Mouse (Mus musculus): ENCODE data around the gene Stambpl1. TPM values are rescaled to one million over a fixed set of nuclear protein-coding genes. Genes with fewer than 3 reads are reported as not detected.

Gene Stambpl1
- total and polyA plus RNA-seq, 3 experiments = not detected

DNA sequence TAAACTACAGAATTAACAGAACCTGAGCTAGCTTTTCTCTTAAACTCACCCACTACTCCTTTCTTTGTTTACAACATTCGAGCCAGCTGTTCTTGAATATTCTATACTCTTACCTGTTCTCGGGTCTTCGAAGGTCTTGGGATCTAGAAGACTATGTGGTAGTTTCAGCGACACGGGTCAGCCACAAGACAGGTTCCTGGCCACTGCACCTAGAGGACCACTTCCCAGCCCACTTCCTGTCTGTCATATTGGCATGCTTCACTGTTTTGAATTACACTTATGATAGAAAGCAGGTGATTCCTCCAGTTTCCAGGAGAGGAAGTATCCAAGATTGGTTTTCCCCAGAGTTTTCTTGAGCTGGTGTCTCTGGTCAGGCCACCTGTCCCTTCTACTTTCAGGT is 29.3 kb upstream of the Stambpl1 start:
- Histone ChIP-seq H3K4me1 (ENCODE audit: control insufficient read depth in 1 of 2, insufficient read depth in 2 of 2, low read length in 2 of 2) (no peaks in the 10 kb centered on the region), H3K9ac (ENCODE audit: control insufficient read depth, low read depth, low read length, poor library complexity, severe bottlenecking) (no peak overlapping the region), H3K9me3 (replicated peaks; ENCODE audit: insufficient read depth, low read length) (no peaks in the 10 kb centered on the region), H3K4me3 (ENCODE audit: control insufficient read depth in 1 of 2, insufficient read depth in 1 of 2, low read depth in 2 of 2, low read length in 2 of 2) (no peak overlapping the region), H3K27me3 (ENCODE audit: control insufficient read depth in 1 of 2, insufficient read depth in 2 of 2, low read length in 2 of 2) (no peaks in the 10 kb centered on the region), H3K36me3 (ENCODE audit: control insufficient read depth in 1 of 2, insufficient read depth in 2 of 2, low read length in 2 of 2) (no peaks in the 10 kb centered on the region), H3K27ac (ENCODE audit: control insufficient read depth, low read depth, low read length) (no peak overlapping the region), H3K79me2 (ENCODE audit: control insufficient read depth, insufficient read depth, low read length, poor library complexity) (no peaks in the 10 kb centered on the region)
- DNase-seq (ENCODE audit: low read depth, low spot score) = no peak
- TF ChIP-seq USF2 (IDR thresholded peaks at IDR 0.05; ENCODE audit: borderline replicate concordance in 1 of 2, insufficient read depth in 1 of 2, low read depth in 1 of 2, low read length in 2 of 2) (no peak), TCF12 (IDR thresholded peaks at IDR 0.05; ENCODE audit: low read depth, low read length) (no peak), MEF2A (IDR thresholded peaks at IDR 0.05; ENCODE audit: extremely low read depth, insufficient replicate concordance, low read depth, low read length, poor library complexity, severe bottlenecking) (no peak), TAL1 (IDR thresholded peaks at IDR 0.05; ENCODE audit: low read length) (no peak), MYB (IDR thresholded peaks at IDR 0.05; ENCODE audit: low read depth, low read length) (no peak), ETS1 (IDR thresholded peaks at IDR 0.05; ENCODE audit: low read depth, low read length) (no peak), EP300 (IDR thresholded peaks at IDR 0.05; ENCODE audit: low read depth in 1 of 2, low read length in 2 of 2) (no peak), MAFK (IDR thresholded peaks at IDR 0.05; ENCODE audit: borderline replicate concordance, low read depth, low read length) (no peak), ZNF384 (IDR thresholded peaks at IDR 0.05; ENCODE audit: low read depth, low read length) (no peak), KAT2A (conservative IDR thresholded peaks at IDR 0.05; ENCODE audit: low read depth, low read length) (no peak), SMC3 (IDR thresholded peaks at IDR 0.05; ENCODE audit: low read depth, low read length) (no peak), POLR2AphosphoS5 (IDR thresholded peaks at IDR 0.05; ENCODE audit: borderline replicate concordance, low read depth, low read length) (no peak)

DNA sequence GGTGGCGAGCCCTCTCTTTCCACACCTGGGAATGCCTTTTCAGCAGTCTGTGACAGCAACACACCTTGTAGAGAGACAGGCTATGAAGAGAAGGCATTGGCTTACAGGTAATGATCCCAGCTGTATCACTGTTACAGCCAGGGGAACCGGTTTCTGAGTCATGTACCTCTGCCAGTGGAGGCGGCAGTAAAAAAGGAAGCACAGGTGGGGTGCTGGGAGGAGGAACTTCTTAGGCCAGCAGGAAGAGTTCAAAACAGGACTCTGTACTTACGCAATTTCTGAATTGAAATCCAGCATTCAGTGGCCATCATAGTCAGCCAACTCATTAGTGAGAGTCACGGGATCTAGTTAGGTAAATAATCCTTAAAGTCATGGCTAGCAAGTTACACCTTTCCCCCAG is 26.1 kb upstream of the Stambpl1 start, which contains the start of gene Ankrd22:
TSS of gene Ankrd22 (minus strand) at position 163 of the 400 bp plus-strand sequence.
- no peaks in the 10 kb centered on the region for H3K27me3 ChIP-seq (ENCODE audit: control insufficient read depth in 1 of 2, insufficient read depth in 2 of 2, low read length in 2 of 2)
- no peaks in the 10 kb centered on the region for H3K9me3 ChIP-seq (replicated peaks; ENCODE audit: insufficient read depth, low read length)
- H3K36me3 ChIP-seq (ENCODE audit: control insufficient read depth in 1 of 2, insufficient read depth in 2 of 2, low read length in 2 of 2) = no peaks in the 10 kb centered on the region
- H3K79me2 ChIP-seq (ENCODE audit: control insufficient read depth, insufficient read depth, low read length, poor library complexity) = no peaks in the 10 kb centered on the region
- H3K27ac ChIP-seq (ENCODE audit: control insufficient read depth, low read depth, low read length) = no peak within 1 kb of the TSS
- no peak for DNase-seq (ENCODE audit: low read depth, low spot score)
- no peak within 1 kb of the TSS for H3K9ac ChIP-seq (ENCODE audit: control insufficient read depth, low read depth, low read length, poor library complexity, severe bottlenecking)
- no peak within 1 kb of the TSS for H3K4me3 ChIP-seq (ENCODE audit: control insufficient read depth in 1 of 2, insufficient read depth in 1 of 2, low read depth in 2 of 2, low read length in 2 of 2)
- H3K4me1 ChIP-seq (ENCODE audit: control insufficient read depth in 1 of 2, insufficient read depth in 2 of 2, low read length in 2 of 2) = no peaks in the 10 kb centered on the region
- TF ChIP-seq SMC3 (IDR thresholded peaks at IDR 0.05; ENCODE audit: low read depth, low read length) = no peak
- TF ChIP-seq MXI1 (IDR thresholded peaks at IDR 0.05; ENCODE audit: low read depth, low read length) = no peak
- TF ChIP-seq KAT2A (conservative IDR thresholded peaks at IDR 0.05; ENCODE audit: low read depth, low read length) = no peak
- TF ChIP-seq CHD2 (IDR thresholded peaks at IDR 0.05; ENCODE audit: low read length) = no peak
- TF ChIP-seq USF1 (IDR thresholded peaks at IDR 0.05; ENCODE audit: low read depth, low read length) = no peak
- TF ChIP-seq CHD1 (IDR thresholded peaks at IDR 0.05; ENCODE audit: low read depth, low read length) = no peak
- no peak for TF ChIP-seq USF2 (IDR thresholded peaks at IDR 0.05; ENCODE audit: borderline replicate concordance in 1 of 2, insufficient read depth in 1 of 2, low read depth in 1 of 2, low read length in 2 of 2)
- no peak for TF ChIP-seq NRF1 (IDR thresholded peaks at IDR 0.05; ENCODE audit: insufficient read depth, low read depth, low read length, poor library complexity, severe bottlenecking)
- TF ChIP-seq TAL1 (IDR thresholded peaks at IDR 0.05; ENCODE audit: low read length) = no peak
